Mouse (Mus musculus) midbrain, embryonic 12.5 days (tissue): ENCODE results near the gene Hk1. TPM values are rescaled to one million over a fixed set of nuclear protein-coding genes. Genes with fewer than 3 reads are reported as not detected.

Experiments used
- ATAC-seq: fragments of 200-750 bp; cut with Nextera tagmentation; 2 replicates; pipeline ENCODE4 v1.8.0; 2017; ENCODE audit warnings: low read depth, moderate TSS enrichment, moderate library complexity; ENCODE audit not compliant: low FRiP score
- H3K27ac ChIP-seq: fragments of 300-500 bp; sonication (generic); replicated peaks from 2 replicates; pipeline ENCODE4 v1.5.1; 2016; ENCODE audit warnings: mild to moderate bottlenecking
- H3K27me3 ChIP-seq: fragments of 300-500 bp; sonication (generic); 2 replicates; pipeline ENCODE4 v1.6.1; 2016; ENCODE audit warnings: mild to moderate bottlenecking
- H3K36me3 ChIP-seq: fragments of 300-500 bp; sonication (generic); 2 replicates; pipeline ENCODE4 v1.6.1; 2016
- H3K4me1 ChIP-seq: fragments of 300-500 bp; sonication (generic); 2 replicates; pipeline ENCODE4 v1.6.1; 2016
- H3K4me2 ChIP-seq: fragments of 300-500 bp; sonication (generic); replicated peaks from 2 replicates; pipeline ENCODE4 v1.6.1; 2016; ENCODE audit warnings: mild to moderate bottlenecking, moderate library complexity
- H3K4me3 ChIP-seq: fragments of 300-500 bp; sonication (generic); 2 replicates; pipeline ENCODE4 v1.5.1; 2016; ENCODE audit warnings: mild to moderate bottlenecking
- H3K9ac ChIP-seq: fragments of 300-500 bp; sonication (generic); replicated peaks from 2 replicates; pipeline ENCODE4 v1.6.1; 2016; ENCODE audit warnings: mild to moderate bottlenecking, moderate library complexity
- H3K9me3 ChIP-seq: fragments of 300-500 bp; sonication (generic); 2 replicates; pipeline ENCODE4 v1.6.1; 2016; ENCODE audit warnings: mild to moderate bottlenecking
- WGBS: fragments of 180-500 bp; shearing (Covaris S2); methylation state at CpG from one replicate; pipeline ENCODE4 v1.1.7; 2016; 5-methylcytosine and 5-hydroxymethylcytosine counted together
- polyA plus RNA-seq: library from polyadenylated mRNA; unstranded; fragments of >200 nt; fragmentation: Nextera tagmentation; extraction: Ambion mirVana; gene quantifications from 2 replicates; pipeline ENCODE4 v1.2.1, GENCODE M21; 2016

The Hk1 gene
- polyA plus RNA-seq, 1 experiment from 2014 or later: 40.6 TPM

DNA sequence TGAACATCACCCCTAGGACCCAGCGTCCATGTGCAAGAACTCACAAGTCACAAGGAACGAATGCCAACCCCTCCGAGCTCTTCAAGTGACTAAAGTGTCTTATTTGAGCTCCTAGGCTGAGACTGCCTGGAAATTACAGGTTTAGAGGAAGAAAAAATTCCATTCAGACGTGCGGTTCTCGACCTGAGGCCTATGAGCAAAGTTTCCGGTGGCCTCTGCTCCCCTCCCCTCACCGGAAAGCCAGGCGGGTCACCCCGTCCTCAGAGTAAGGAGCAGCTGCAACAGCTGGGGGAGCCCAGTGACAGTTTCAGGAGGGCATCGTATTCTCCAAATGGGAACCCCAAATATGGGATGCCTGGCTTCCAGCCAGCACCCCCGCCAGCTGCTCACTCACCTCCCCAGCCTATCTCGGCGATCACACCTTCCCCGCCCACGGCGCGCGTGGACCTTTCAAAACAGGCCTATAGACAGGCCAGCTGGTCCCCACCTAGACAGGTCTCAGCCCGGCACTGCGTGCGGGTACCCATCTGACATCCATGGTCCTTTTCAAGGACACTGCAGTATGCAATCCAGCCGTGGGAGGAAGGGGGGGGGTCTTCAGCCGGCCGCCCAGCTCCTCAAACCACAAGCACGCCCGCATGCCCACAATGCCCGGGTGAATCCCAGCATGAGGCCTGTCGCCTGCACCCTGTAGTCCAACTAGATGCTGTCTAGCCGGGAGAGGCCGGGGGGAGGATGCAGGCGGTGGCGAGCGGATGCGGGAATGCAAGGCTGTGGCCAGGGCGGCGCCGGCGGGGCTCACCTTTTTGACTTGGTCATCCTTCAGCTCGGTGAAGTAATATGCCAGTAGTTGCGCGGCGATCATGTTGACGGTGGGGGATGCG, 40.3 kb downstream of the Hk1 start:
- H3K4me1 ChIP-seq: peaks cover 38% of the 10 kb centered on the region
- peak; percentile 56 for ATAC-seq
- H3K27me3 ChIP-seq: peaks cover 13% of the 10 kb centered on the region
- H3K36me3 ChIP-seq: no peaks in the 10 kb centered on the region
- WGBS: 4% methylated on average over 45 of the region's 45 CpGs
- peak overlapping the region; percentile 69 for H3K4me3 ChIP-seq
- H3K4me2 ChIP-seq: peak overlapping the region; percentile 86
- no peaks in the 10 kb centered on the region for H3K9me3 ChIP-seq
- H3K27ac ChIP-seq: peak overlapping the region; percentile 89
- peak overlapping the region; percentile 77 for H3K9ac ChIP-seq

GRCm38 (mm10) chr10:62338626-62339025, 41.1 kb downstream of the Hk1 start:
- no peaks in the 10 kb centered on the region for H3K9me3 ChIP-seq
- peak overlapping the region; percentile 69; the same call in 1 of the 2 replicates for H3K4me3 ChIP-seq
- WGBS: 21% methylated on average over 5 of the region's 5 CpGs
- H3K36me3 ChIP-seq: no peaks in the 10 kb centered on the region
- peaks cover 38% of the 10 kb centered on the region for H3K4me1 ChIP-seq
- H3K27me3 ChIP-seq: peaks cover 13% of the 10 kb centered on the region
- H3K9ac ChIP-seq: no peak overlapping the region
- no peak for ATAC-seq
- H3K4me2 ChIP-seq: peak overlapping the region; percentile 86
- no peak overlapping the region for H3K27ac ChIP-seq

DNA sequence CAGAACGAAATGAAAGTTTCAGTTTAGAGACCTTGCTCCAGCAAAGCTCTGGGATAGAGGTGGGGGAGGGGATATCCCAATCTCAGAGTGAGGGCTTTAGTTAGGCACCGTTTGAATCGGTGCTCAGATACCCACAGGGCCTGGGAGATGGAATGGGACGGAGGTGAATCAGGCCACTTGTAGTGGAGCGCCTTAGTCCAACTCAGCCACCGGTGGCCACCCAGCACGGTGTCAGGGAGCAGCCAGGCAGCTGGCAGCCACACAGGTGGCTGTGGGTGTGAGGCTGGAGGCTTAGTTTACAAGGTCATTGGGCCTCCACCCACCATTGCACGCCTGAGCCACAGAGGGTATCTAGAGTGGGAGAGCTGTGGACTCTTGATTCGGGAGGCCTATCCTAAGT, 41.5 kb downstream of the Hk1 start:
- Histone ChIP-seq H3K4me2 (peak overlapping the region; percentile 86; the same call in 1 of the 2 replicates), H3K27ac (no peak overlapping the region), H3K4me1 (peaks cover 38% of the 10 kb centered on the region), H3K36me3 (no peaks in the 10 kb centered on the region), H3K9me3 (no peaks in the 10 kb centered on the region), H3K27me3 (peaks cover 13% of the 10 kb centered on the region), H3K4me3 (no peak overlapping the region), H3K9ac (no peak overlapping the region)
- 29% methylated on average over 9 of the region's 9 CpGs for WGBS
- ATAC-seq: no peak

- ATAC-seq: no peak
- WGBS: 28% methylated on average over 12 of the region's 12 CpGs
- Histone ChIP-seq H3K27ac (no peak overlapping the region), H3K36me3 (no peaks in the 10 kb centered on the region), H3K9me3 (no peaks in the 10 kb centered on the region), H3K9ac (no peak overlapping the region), H3K4me3 (no peak overlapping the region), H3K27me3 (peaks cover 18% of the 10 kb centered on the region), H3K4me1 (peaks cover 38% of the 10 kb centered on the region), H3K4me2 (no peak overlapping the region)
Measured at GRCm38 (mm10) chr10:62336601-62337578, 42.8 kb downstream of the Hk1 start.

DNA sequence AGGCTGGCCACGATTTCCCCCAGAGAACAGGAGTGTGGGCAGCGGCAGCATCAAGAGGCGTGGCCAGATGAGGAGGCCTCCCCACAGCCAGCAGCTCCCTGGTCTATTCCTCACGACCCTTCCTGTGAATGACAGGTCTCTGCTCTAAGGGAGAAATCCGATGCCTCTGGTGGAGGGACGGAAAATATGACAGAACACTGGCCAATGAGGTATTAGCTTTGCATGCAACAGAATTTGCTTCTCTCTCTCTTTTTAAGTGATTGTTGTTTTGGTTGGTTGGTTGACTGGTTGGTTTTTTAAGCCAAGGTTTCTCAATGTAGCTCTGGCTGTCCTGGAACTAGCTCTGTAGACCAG, 44.3 kb downstream of the Hk1 start:
- no peak for ATAC-seq
- peaks cover 18% of the 10 kb centered on the region for H3K27me3 ChIP-seq
- no peaks in the 10 kb centered on the region for H3K36me3 ChIP-seq
- no peak overlapping the region for H3K4me2 ChIP-seq
- H3K9ac ChIP-seq: no peak overlapping the region
- no peak overlapping the region for H3K27ac ChIP-seq
- H3K4me1 ChIP-seq: peaks cover 31% of the 10 kb centered on the region
- H3K9me3 ChIP-seq: no peaks in the 10 kb centered on the region
- no peak overlapping the region for H3K4me3 ChIP-seq
- WGBS: 21% methylated on average over 6 of the region's 6 CpGs

- H3K4me3 ChIP-seq: no peak overlapping the region
- no peaks in the 10 kb centered on the region for H3K9me3 ChIP-seq
- no peak overlapping the region for H3K27ac ChIP-seq
- no peak overlapping the region for H3K9ac ChIP-seq
- ATAC-seq: no peak
- H3K4me2 ChIP-seq: no peak overlapping the region
- H3K4me1 ChIP-seq: peaks cover 31% of the 10 kb centered on the region
- peaks cover 18% of the 10 kb centered on the region for H3K27me3 ChIP-seq
- 39% methylated on average over 20 of the region's 20 CpGs for WGBS
- H3K36me3 ChIP-seq: no peaks in the 10 kb centered on the region
Measured at GRCm38 (mm10) chr10:62334686-62335422, 44.9 kb downstream of the Hk1 start.

- Histone ChIP-seq H3K9ac (no peak overlapping the region), H3K4me2 (no peak overlapping the region), H3K27ac (no peak overlapping the region), H3K4me3 (no peak overlapping the region), H3K9me3 (no peaks in the 10 kb centered on the region), H3K4me1 (peaks cover 20% of the 10 kb centered on the region), H3K27me3 (peaks cover 13% of the 10 kb centered on the region; the same call in 1 of the 2 replicates), H3K36me3 (no peaks in the 10 kb centered on the region)
- WGBS: 76% methylated on average over 14 of the region's 14 CpGs
- ATAC-seq: no peak
Measured at GRCm38 (mm10) chr10:62333269-62333668, 46.4 kb downstream of the Hk1 start.

- H3K36me3 ChIP-seq: no peaks in the 10 kb centered on the region
- H3K27me3 ChIP-seq: 0 out of 2 replicates have a peak, but pooled peaks cover 8% of the 10 kb centered on the region
- H3K4me3 ChIP-seq: no peak overlapping the region
- no peak overlapping the region for H3K9ac ChIP-seq
- no peaks in the 10 kb centered on the region for H3K9me3 ChIP-seq
- peaks cover 23% of the 10 kb centered on the region for H3K4me1 ChIP-seq
- no peak overlapping the region for H3K4me2 ChIP-seq
- WGBS: 73% methylated on average over 7 of the region's 7 CpGs
- H3K27ac ChIP-seq: no peak overlapping the region
- no peak for ATAC-seq
Measured at GRCm38 (mm10) chr10:62332514-62332913, 47.2 kb downstream of the Hk1 start.

DNA sequence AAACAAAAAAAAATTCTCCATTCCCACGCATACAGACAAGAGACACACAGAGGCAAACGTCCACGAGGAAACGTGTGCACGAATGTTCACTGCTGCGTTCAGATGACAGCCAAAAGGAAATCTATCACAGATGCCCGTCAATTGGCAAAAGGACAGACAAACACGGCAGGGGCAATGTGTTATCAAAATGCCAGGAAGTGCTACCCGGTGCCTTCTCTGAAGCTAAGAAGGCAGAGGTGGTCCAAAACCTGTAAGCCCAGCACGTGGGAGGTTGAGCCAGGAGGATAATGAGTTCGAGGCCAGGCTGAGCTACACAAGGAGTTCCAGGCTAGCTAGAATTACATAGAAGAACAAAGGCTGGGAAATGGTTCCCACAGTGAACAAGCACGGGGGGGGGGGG, 47.9 kb downstream of the Hk1 start:
- Histone ChIP-seq H3K27ac (no peak overlapping the region), H3K36me3 (no peaks in the 10 kb centered on the region), H3K9ac (no peak overlapping the region), H3K4me3 (no peak overlapping the region), H3K4me1 (peaks cover 24% of the 10 kb centered on the region), H3K9me3 (no peaks in the 10 kb centered on the region), H3K27me3 (0 out of 2 replicates have a peak, but pooled peaks cover 5% of the 10 kb centered on the region), H3K4me2 (no peak overlapping the region)
- WGBS: 81% methylated on average over 12 of the region's 12 CpGs
- no peak for ATAC-seq

DNA sequence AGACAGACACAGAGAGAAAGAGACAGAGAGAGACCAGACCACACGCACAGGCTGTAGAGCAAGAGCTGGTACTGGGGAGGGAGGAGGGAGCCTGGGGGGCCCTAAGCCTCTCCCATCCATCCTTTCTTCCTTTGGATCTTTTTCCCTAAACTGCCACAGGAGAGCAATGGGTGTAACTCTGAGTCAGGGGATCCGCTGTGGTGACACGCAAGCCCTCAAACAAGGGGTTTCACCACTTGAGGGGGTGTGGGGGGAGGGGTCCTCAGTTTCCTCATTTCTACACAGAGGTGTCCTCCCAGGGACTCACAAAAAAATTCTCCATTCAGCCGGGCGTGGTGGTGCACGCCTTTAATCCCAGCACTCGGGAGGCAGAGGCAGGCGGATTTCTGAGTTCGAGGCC, 48.4 kb downstream of the Hk1 start:
- ATAC-seq: no peak
- H3K9me3 ChIP-seq: no peaks in the 10 kb centered on the region
- no peak overlapping the region for H3K27ac ChIP-seq
- no peak overlapping the region for H3K9ac ChIP-seq
- H3K4me1 ChIP-seq: peaks cover 20% of the 10 kb centered on the region
- 0 out of 2 replicates have a peak, but pooled peaks cover 5% of the 10 kb centered on the region for H3K27me3 ChIP-seq
- no peaks in the 10 kb centered on the region for H3K36me3 ChIP-seq
- WGBS: 98% methylated on average over 9 of the region's 9 CpGs
- no peak overlapping the region for H3K4me2 ChIP-seq
- no peak overlapping the region for H3K4me3 ChIP-seq

GRCm38 (mm10) chr10:62329846-62330245, 49.9 kb downstream of the Hk1 start:
- no peaks in the 10 kb centered on the region for H3K9me3 ChIP-seq
- H3K27ac ChIP-seq: no peak overlapping the region
- WGBS: 79% methylated on average over 7 of the region's 7 CpGs
- H3K4me1 ChIP-seq: peaks cover 15% of the 10 kb centered on the region
- H3K27me3 ChIP-seq: 0 out of 2 replicates have a peak, but pooled peaks cover 5% of the 10 kb centered on the region
- no peak overlapping the region for H3K4me2 ChIP-seq
- H3K36me3 ChIP-seq: no peaks in the 10 kb centered on the region
- no peak for ATAC-seq
- H3K4me3 ChIP-seq: no peak overlapping the region
- H3K9ac ChIP-seq: no peak overlapping the region
